Mouse (Mus musculus) liver, postnatal 0 days (tissue): ENCODE measurements around the gene Lepr. TPM values are rescaled to one million over a fixed set of nuclear protein-coding genes. Genes with fewer than 3 reads are reported as not detected.

Experiments
- ATAC-seq: fragments of 200-750 bp; cut with Nextera tagmentation; 2 replicates; pipeline ENCODE4 v1.8.0; 2017; ENCODE audit warnings: mild to moderate bottlenecking, moderate library complexity
- DNase-seq: peaks from one replicate; pipeline ENCODE4 v3.0.0-alpha.2; 2016
- H3K27ac ChIP-seq: fragments of 300-500 bp; sonication (generic); 2 replicates; pipeline ENCODE4 v1.5.1; 2014; ENCODE audit warnings: antibody characterized with exemption, moderate library complexity, mild to moderate bottlenecking, low read depth
- H3K27me3 ChIP-seq: fragments of 300-500 bp; sonication (generic); 2 replicates; pipeline ENCODE4 v1.6.1; 2014; ENCODE audit warnings: low read length, control low read depth, mixed read lengths; ENCODE audit not compliant: insufficient read depth
- H3K36me3 ChIP-seq: fragments of 300-500 bp; sonication (generic); replicated peaks from 2 replicates; pipeline ENCODE4 v1.6.1; 2014; ENCODE audit warnings: mild to moderate bottlenecking, control low read depth, low read length, moderate library complexity, mixed read lengths; ENCODE audit not compliant: insufficient read depth
- H3K4me1 ChIP-seq: fragments of 300-500 bp; sonication (generic); 2 replicates; pipeline ENCODE4 v1.6.1; 2014; ENCODE audit warnings: antibody characterized with exemption, mild to moderate bottlenecking, control low read depth; ENCODE audit not compliant: insufficient read depth
- H3K4me2 ChIP-seq: fragments of 300-500 bp; sonication (generic); 2 replicates; pipeline ENCODE4 v1.6.1; 2014; ENCODE audit warnings: low read depth, mild to moderate bottlenecking, low read length, moderate library complexity, mixed read lengths
- H3K4me3 ChIP-seq: fragments of 300-500 bp; sonication (generic); 2 replicates; pipeline ENCODE4 v1.5.1; 2014; ENCODE audit warnings: low read depth, low read length
- H3K9ac ChIP-seq: fragments of 300-500 bp; sonication (generic); replicated peaks from 2 replicates; pipeline ENCODE4 v1.6.1; 2014; ENCODE audit warnings: mild to moderate bottlenecking, moderate library complexity
- H3K9me3 ChIP-seq: fragments of 300-500 bp; sonication (generic); 2 replicates; pipeline ENCODE4 v1.6.1; 2016; ENCODE audit warnings: mild to moderate bottlenecking, control low read depth, low read length, mixed read lengths
- CTCF ChIP-seq: sonication (generic); IDR thresholded peaks from 2 replicates; pipeline ENCODE4 v1.5.1; 2016; ENCODE audit warnings: antibody characterized with exemption, low read depth
- EP300 ChIP-seq: IDR thresholded peaks from 2 replicates; pipeline ENCODE4 v1.6.1; 2016; ENCODE audit warnings: antibody characterized with exemption, low read depth, mild to moderate bottlenecking
- WGBS: fragments of 180-500 bp; shearing (Covaris S2); extraction: QIAGEN DNeasy Blood & Tissue Kit; methylation state at CpG from one replicate; pipeline ENCODE4 v1.1.7; 2014; ENCODE audit not compliant: insufficient replicate concordance; 5-methylcytosine and 5-hydroxymethylcytosine counted together
- polyA plus RNA-seq: library from polyadenylated mRNA; unstranded; fragments of >200 nt; fragmentation: Nextera tagmentation; extraction: Ambion mirVana; gene quantifications from 2 replicates; pipeline ENCODE4 v1.2.1, GENCODE M21; 2015

Gene Lepr
- polyA plus RNA-seq, 1 experiment from 2014 or later, result 30.1 TPM

- H3K27ac ChIP-seq, result no peak overlapping the region
- H3K4me3 ChIP-seq, result no peak overlapping the region
- no peaks in the 10 kb centered on the region for H3K27me3 ChIP-seq
- H3K36me3 ChIP-seq, result no peaks in the 10 kb centered on the region
- no peak overlapping the region for H3K9ac ChIP-seq
- H3K9me3 ChIP-seq, result no peaks in the 10 kb centered on the region
- WGBS, result 57% methylated on average over 4 of the region's 4 CpGs
- TF ChIP-seq EP300 (no peak), CTCF (no peak)
- DNase-seq (peak; percentile 22), ATAC-seq (peak; percentile 80)
- no peak overlapping the region for H3K4me2 ChIP-seq
- H3K4me1 ChIP-seq, result peaks cover 8% of the 10 kb centered on the region
These were observed 6.8 kb upstream of the Lepr start for GRCm38 (mm10) chr4:101710361-101710760.

DNA sequence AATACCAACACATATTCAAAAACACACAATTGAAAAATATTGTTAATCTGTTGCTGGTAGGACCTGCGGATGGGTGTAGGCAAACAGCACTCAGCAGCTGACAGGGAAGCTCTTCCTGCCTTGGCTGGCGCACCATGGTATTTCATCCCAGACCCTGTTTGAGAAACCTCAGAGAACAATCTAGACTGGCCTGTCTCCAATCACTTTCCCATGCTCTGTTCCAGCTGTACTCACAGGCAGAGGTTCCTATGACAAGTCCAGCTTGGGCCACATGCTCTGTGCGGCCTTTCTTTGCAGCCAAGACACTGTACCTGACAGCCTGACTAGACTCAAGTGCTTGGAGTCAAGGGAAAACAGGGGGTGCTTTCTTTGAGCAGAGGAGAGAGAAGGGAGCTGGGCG lies 6.1 kb upstream of the Lepr start:
- peak overlapping the region; percentile 66; the same call in 1 of the 2 replicates for H3K27ac ChIP-seq
- WGBS, result 72% methylated on average over 4 of the region's 4 CpGs

GRCm38 (mm10) chr4:101712563-101712962 lies 4.6 kb upstream of the Lepr start:
- Histone ChIP-seq H3K27me3 (peaks cover 13% of the 10 kb centered on the region), H3K9me3 (no peaks in the 10 kb centered on the region), H3K4me3 (no peak overlapping the region), H3K4me1 (peaks cover 8% of the 10 kb centered on the region), H3K27ac (no peak overlapping the region), H3K36me3 (no peaks in the 10 kb centered on the region), H3K9ac (no peak overlapping the region), H3K4me2 (no peak overlapping the region)
- TF ChIP-seq EP300 (no peak), CTCF (no peak)
- no peak for ATAC-seq
- 68% methylated on average over 1 of the region's 1 CpGs for WGBS
- no peak for DNase-seq

More for the DNA sequence above, 6.1 kb upstream of the Lepr start:
- TF ChIP-seq EP300, result no peak
- TF ChIP-seq CTCF, result no peak
- Histone ChIP-seq H3K9ac (no peak overlapping the region), H3K27me3 (no peaks in the 10 kb centered on the region), H3K4me3 (no peak overlapping the region), H3K36me3 (no peaks in the 10 kb centered on the region), H3K4me2 (no peak overlapping the region), H3K4me1 (peaks cover 8% of the 10 kb centered on the region), H3K9me3 (no peaks in the 10 kb centered on the region)
- ATAC-seq, result no peak
- DNase-seq, result no peak

GRCm38 (mm10) chr4:101715302-101715701 lies 1.9 kb upstream of the Lepr start:
- TF ChIP-seq CTCF (no peak), EP300 (no peak)
- H3K27ac ChIP-seq, result no peak overlapping the region
- no peak overlapping the region for H3K4me2 ChIP-seq
- H3K9ac ChIP-seq, result no peak overlapping the region
- no peaks in the 10 kb centered on the region for H3K36me3 ChIP-seq
- peaks cover 13% of the 10 kb centered on the region for H3K27me3 ChIP-seq
- ATAC-seq (no peak), DNase-seq (no peak)
- no peaks in the 10 kb centered on the region for H3K9me3 ChIP-seq
- WGBS, result 72% methylated on average over 8 of the region's 8 CpGs
- H3K4me1 ChIP-seq, result peaks cover 5% of the 10 kb centered on the region
- H3K4me3 ChIP-seq, result no peak overlapping the region

DNA sequence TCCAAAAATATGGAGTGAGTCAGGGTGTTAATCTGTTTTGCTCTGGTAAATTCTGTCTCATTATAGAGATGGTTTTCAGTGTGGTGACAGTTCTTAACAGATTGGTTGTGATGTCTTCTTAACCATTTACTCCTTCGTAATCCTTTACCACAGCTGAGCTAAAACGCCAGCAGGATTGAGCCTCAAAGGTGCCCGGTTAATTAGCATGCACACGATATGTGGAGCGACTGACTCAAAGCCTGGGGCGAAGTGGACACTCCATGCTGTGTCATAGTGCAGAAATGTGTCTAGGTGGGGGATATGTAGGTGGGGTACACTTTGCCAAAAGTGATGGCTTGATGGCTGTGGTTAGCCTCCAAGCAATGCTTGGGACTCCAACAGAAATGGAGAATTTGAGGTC lies 1.4 kb upstream of the Lepr start:
- Histone ChIP-seq H3K36me3 (no peaks in the 10 kb centered on the region), H3K4me2 (no peak overlapping the region), H3K9ac (no peak overlapping the region), H3K27me3 (peaks cover 13% of the 10 kb centered on the region), H3K4me1 (peaks cover 5% of the 10 kb centered on the region), H3K4me3 (no peak overlapping the region), H3K9me3 (no peaks in the 10 kb centered on the region), H3K27ac (no peak overlapping the region)
- no peak for DNase-seq
- no peak for ATAC-seq
- 73% methylated on average over 6 of the region's 6 CpGs for WGBS
- TF ChIP-seq EP300, result no peak
- no peak for TF ChIP-seq CTCF

DNA sequence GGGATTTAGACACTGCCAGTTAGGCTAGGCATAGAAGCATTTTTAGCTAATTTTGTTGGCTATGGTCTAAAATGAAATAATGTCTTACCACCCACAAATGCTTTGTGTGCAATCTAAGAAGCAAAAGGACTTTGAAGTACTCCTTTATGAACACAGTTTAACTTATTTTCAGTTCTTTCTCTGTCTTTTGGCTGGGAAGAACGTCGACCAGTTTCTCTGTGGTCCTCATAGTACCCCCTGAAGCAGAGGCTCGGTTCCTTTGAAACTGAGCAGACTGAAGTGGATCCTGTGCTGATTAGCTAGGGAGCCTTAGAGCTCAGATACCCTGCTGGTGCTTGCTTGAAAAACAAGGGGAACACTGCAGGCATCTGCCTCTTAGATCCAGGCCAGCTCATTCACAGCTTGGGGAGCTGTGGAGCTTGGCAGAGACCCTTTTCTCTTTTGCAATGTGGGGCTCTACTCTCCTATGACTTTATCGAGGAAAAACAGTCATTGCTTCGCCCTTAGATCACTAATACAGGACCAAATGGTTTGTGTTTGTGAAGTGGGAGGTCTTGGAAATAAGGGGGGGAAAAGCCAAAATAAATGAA lies 1.9 kb downstream of the Lepr start:
- Histone ChIP-seq H3K27me3 (peaks cover 13% of the 10 kb centered on the region), H3K4me3 (peak overlapping the region; percentile 54; the same call in 1 of the 2 replicates), H3K4me1 (no peaks in the 10 kb centered on the region; the same call in 1 of the 2 replicates), H3K9me3 (no peaks in the 10 kb centered on the region), H3K9ac (0 out of 2 replicates have a peak overlapping the region, but pooled peaks have one; percentile 23), H3K4me2 (peak overlapping the region; percentile 33), H3K27ac (no peak overlapping the region), H3K36me3 (no peaks in the 10 kb centered on the region)
- whole genome bisulfite sequencing, result 30% methylated on average over 5 of the region's 5 CpGs
- no peak for ATAC-seq
- no peak for DNase-seq
- TF ChIP-seq EP300, result no peak
- TF ChIP-seq CTCF, result no peak
